Comparison of ENCODE assay signal across 1 mouse cellular context in the genomic region with DNA sequence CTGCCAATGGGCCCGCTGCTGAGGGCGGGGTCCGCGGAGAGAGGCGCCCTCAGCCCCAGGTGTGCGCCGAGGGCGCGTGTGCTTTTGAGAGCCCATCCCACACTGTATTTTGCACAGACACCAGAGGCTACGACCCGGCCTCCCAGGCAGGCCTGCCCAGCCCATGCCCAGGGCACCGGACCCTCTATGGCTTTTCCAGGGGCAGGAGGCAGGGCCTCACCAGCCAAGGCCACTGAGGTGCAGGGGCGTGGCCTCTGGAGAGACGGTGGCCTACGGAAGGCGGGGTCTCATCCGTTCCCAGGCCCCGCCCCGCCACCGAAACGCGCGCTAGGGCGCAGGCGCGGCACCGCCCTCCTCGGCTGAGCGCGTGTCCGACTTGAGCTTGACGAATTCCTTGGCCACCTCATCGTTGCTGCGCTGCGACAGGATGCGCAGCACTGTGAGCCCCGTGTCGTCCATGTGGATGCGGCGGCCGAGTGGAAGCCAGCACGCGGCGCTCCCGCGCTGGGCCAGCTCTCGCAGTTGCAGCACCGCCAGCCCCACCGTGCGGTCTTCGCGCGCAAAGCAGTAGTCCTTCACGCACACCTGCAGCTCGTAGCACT.
TF ChIP-seq lines count a peak whose summit lies in the region.

No protein-coding gene starts in this region.

TF ChIP-seq in myocyte, 11 proteins besides CTCF, POLR2A, EP300 and RAD21 (continued from another document):
- TF ChIP-seq TCF12 (IDR thresholded peaks at IDR 0.05; ENCODE audit: insufficient read depth, poor library complexity, severe bottlenecking): no peak
- no peak for TF ChIP-seq E2F4 (IDR thresholded peaks at IDR 0.05; ENCODE audit: insufficient read depth)
